Mouse (Mus musculus) neural tube, embryonic 15.5 days (tissue): ENCODE results near the gene Uso1. TPM values are rescaled to one million over a fixed set of nuclear protein-coding genes. Genes with fewer than 3 reads are reported as not detected.
"Not testable (repeated sequence)": the region's sequence is repeated elsewhere in the genome, so short reads cannot be mapped to it uniquely, and the experiment has no call there.

Experiments
- ATAC-seq: fragments of 200-750 bp; cut with Nextera tagmentation; 2 replicates; pipeline ENCODE4 v1.8.0; 2017; ENCODE audit warnings: mild to moderate bottlenecking, moderate TSS enrichment, moderate library complexity; ENCODE audit not compliant: low FRiP score
- H3K27ac ChIP-seq: fragments of 300-500 bp; sonication (generic); replicated peaks from 2 replicates; pipeline ENCODE4 v1.5.1; 2015; ENCODE audit warnings: mild to moderate bottlenecking, inconsistent platforms
- H3K27me3 ChIP-seq: fragments of 300-500 bp; sonication (generic); replicated peaks from 2 replicates; pipeline ENCODE4 v1.6.1; 2015; ENCODE audit warnings: inconsistent platforms
- H3K36me3 ChIP-seq: fragments of 300-500 bp; sonication (generic); 2 replicates; pipeline ENCODE4 v1.6.1; 2015; ENCODE audit warnings: inconsistent platforms
- H3K4me1 ChIP-seq: fragments of 300-500 bp; sonication (generic); 2 replicates; pipeline ENCODE4 v1.6.1; 2015; ENCODE audit warnings: inconsistent platforms
- H3K4me2 ChIP-seq: fragments of 300-500 bp; sonication (generic); 2 replicates; pipeline ENCODE4 v1.6.1; 2015; ENCODE audit warnings: inconsistent platforms, mild to moderate bottlenecking, moderate library complexity
- H3K4me3 ChIP-seq: fragments of 300-500 bp; sonication (generic); replicated peaks from 2 replicates; pipeline ENCODE4 v1.5.1; 2015; ENCODE audit warnings: mild to moderate bottlenecking, inconsistent platforms
- H3K9ac ChIP-seq: fragments of 300-500 bp; sonication (generic); replicated peaks from 2 replicates; pipeline ENCODE4 v1.6.1; 2015; ENCODE audit warnings: mild to moderate bottlenecking, inconsistent platforms
- H3K9me3 ChIP-seq: fragments of 300-500 bp; sonication (generic); replicated peaks from 2 replicates; pipeline ENCODE4 v1.6.1; 2016; ENCODE audit warnings: inconsistent platforms
- WGBS: fragments of 180-500 bp; shearing (Covaris S2); methylation state at CpG from one replicate; pipeline ENCODE4 v1.1.7; 2015; ENCODE audit warnings: mixed read lengths; 5-methylcytosine and 5-hydroxymethylcytosine counted together
- polyA plus RNA-seq: library from polyadenylated mRNA; unstranded; fragments of >200 nt; fragmentation: Nextera tagmentation; extraction: Ambion mirVana; gene quantifications from 2 replicates; pipeline ENCODE4 v1.2.1, GENCODE M21; 2015

Gene Uso1
- polyA plus RNA-seq, 1 experiment from 2014 or later = 36.5 TPM

DNA sequence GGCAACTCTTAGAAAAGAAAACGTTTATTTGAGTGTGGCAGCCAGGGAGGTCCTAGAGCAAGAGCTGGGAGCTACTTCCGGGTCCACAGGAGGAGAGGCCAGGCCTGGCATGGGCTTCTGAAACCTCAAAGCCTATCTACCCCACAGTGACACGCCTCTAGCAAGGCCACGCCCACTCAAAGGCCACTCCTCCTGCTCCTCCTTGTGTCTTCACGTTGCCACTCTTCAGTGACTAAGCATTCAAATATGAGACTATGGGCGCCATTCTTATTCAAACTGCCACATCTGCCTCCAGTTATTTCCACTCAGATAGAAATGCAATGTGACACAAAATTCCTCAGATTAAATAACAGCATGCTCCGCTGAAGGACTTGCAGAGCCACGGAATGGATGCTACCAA, 9.2 kb upstream of the Uso1 start:
- Histone ChIP-seq H3K9me3 (no peaks in the 10 kb centered on the region), H3K4me2 (0 out of 2 replicates have a peak overlapping the region, but pooled peaks have one; percentile 6), H3K4me1 (0 out of 2 replicates have a peak, but pooled peaks cover 4% of the 10 kb centered on the region), H3K27me3 (no peaks in the 10 kb centered on the region), H3K36me3 (peaks cover 8% of the 10 kb centered on the region; the same call in 1 of the 2 replicates), H3K9ac (no peak overlapping the region), H3K4me3 (no peak overlapping the region), H3K27ac (no peak overlapping the region)
- no peak for ATAC-seq
- 17% methylated on average over 8 of the region's 8 CpGs for WGBS

- Histone ChIP-seq H3K9ac (no peak overlapping the region), H3K4me1 (0 out of 2 replicates have a peak, but pooled peaks cover 4% of the 10 kb centered on the region), H3K4me2 (no peak overlapping the region), H3K4me3 (no peak overlapping the region), H3K27ac (no peak overlapping the region), H3K27me3 (no peaks in the 10 kb centered on the region), H3K36me3 (peaks cover 8% of the 10 kb centered on the region; the same call in 1 of the 2 replicates), H3K9me3 (no peaks in the 10 kb centered on the region)
- ATAC-seq = no peak
- WGBS = 79% methylated on average over 1 of the region's 1 CpGs
Measured at GRCm38 (mm10) chr5:92129321-92129768, 8.4 kb upstream of the Uso1 start.

- Histone ChIP-seq H3K4me1 (0 out of 2 replicates have a peak, but pooled peaks cover 4% of the 10 kb centered on the region), H3K36me3 (0 out of 2 replicates have a peak, but pooled peaks cover 3% of the 10 kb centered on the region), H3K4me3 (no peak overlapping the region), H3K27me3 (no peaks in the 10 kb centered on the region), H3K4me2 (no peak overlapping the region), H3K9me3 (no peaks in the 10 kb centered on the region), H3K27ac (no peak overlapping the region), H3K9ac (no peak overlapping the region)
- ATAC-seq = no peak
- WGBS = 93% methylated on average over 6 of the region's 6 CpGs
Measured at GRCm38 (mm10) chr5:92130040-92130682, 7.6 kb upstream of the Uso1 start.

- 98% methylated on average over 4 of the region's 4 CpGs for WGBS
- Histone ChIP-seq H3K27me3 (no peaks in the 10 kb centered on the region), H3K36me3 (no peaks in the 10 kb centered on the region), H3K4me1 (peaks cover 22% of the 10 kb centered on the region), H3K4me2 (no peak overlapping the region), H3K9me3 (no peaks in the 10 kb centered on the region), H3K4me3 (no peak overlapping the region), H3K9ac (no peak overlapping the region), H3K27ac (no peak overlapping the region)
- no peak for ATAC-seq
Measured at GRCm38 (mm10) chr5:92132127-92132526, 5.6 kb upstream of the Uso1 start.

- 80% methylated on average over 4 of the region's 4 CpGs for WGBS
- not testable (repeated sequence) for ATAC-seq
Measured at GRCm38 (mm10) chr5:92133006-92133405, 4.7 kb upstream of the Uso1 start.

GRCm38 (mm10) chr5:92134934-92135333, 2.8 kb upstream of the Uso1 start:
- no peak for ATAC-seq

More at GRCm38 (mm10) chr5:92133006-92133405, 4.7 kb upstream of the Uso1 start:
- not testable (repeated sequence) for H3K4me2 ChIP-seq, H3K27me3 ChIP-seq, H3K36me3 ChIP-seq, H3K9me3 ChIP-seq, H3K4me3 ChIP-seq, H3K9ac ChIP-seq, H3K27ac ChIP-seq
- peaks cover 22% of the 10 kb centered on the region for H3K4me1 ChIP-seq

DNA sequence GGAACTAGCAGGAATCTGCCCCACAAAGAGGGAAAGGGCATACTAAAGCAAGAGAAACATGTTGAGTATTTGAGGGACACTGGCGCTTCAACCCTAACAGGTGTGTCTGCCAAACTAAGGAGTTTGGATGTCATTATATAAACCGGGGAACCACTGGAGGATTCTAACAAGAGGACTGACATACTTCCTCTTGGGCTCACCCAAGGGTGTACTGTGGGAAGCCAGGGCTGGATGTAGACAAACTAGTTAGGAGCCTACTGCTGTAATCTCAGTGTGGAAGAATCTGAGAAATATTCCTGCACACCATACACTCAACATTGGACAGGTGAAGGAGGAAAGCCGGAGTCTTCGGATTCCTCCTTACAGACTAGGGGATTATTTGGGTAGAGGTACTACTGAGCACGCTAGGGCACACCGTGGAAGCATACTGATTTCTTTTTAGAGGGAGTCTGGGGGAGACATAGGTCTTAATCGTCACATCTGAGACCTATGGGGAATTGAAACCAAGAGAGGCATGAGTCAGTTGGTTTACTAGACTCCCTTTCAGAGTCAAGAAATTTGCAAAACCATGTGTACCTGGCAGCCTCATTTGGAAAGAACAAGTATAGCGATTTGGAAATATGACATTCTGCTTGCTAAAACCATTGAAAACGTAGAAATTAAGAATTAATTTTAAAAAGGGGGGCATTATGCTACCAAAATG, 1.1 kb upstream of the Uso1 start:
- Histone ChIP-seq H3K9me3 (no peaks in the 10 kb centered on the region), H3K4me2 (peak overlapping the region; percentile 65), H3K4me3 (peak overlapping the region; percentile 70), H3K4me1 (peaks cover 37% of the 10 kb centered on the region), H3K9ac (peak overlapping the region; percentile 82), H3K27ac (peak overlapping the region; percentile 87; the same call in 1 of the 2 replicates), H3K36me3 (no peaks in the 10 kb centered on the region), H3K27me3 (no peaks in the 10 kb centered on the region)
- ATAC-seq = no peak
- 58% methylated on average over 9 of the region's 9 CpGs for WGBS

More at GRCm38 (mm10) chr5:92134934-92135333, 2.8 kb upstream of the Uso1 start:
- Histone ChIP-seq H3K9me3 (no peaks in the 10 kb centered on the region), H3K4me3 (no peak overlapping the region), H3K36me3 (no peaks in the 10 kb centered on the region), H3K4me2 (no peak overlapping the region), H3K27me3 (no peaks in the 10 kb centered on the region), H3K4me1 (peaks cover 34% of the 10 kb centered on the region), H3K9ac (no peak overlapping the region), H3K27ac (no peak overlapping the region)
- WGBS = 84% methylated on average over 3 of the region's 3 CpGs

GRCm38 (mm10) chr5:92138093-92138621, 419 bp downstream of the Uso1 start:
- Histone ChIP-seq H3K9ac (peak overlapping the region; percentile 82), H3K4me3 (peak overlapping the region; percentile 70), H3K27ac (peak overlapping the region; percentile 87), H3K4me2 (peak overlapping the region; percentile 65), H3K4me1 (peaks cover 40% of the 10 kb centered on the region), H3K27me3 (no peaks in the 10 kb centered on the region), H3K36me3 (no peaks in the 10 kb centered on the region), H3K9me3 (no peaks in the 10 kb centered on the region)
- WGBS = under 1% methylated on average over 33 of the region's 43 CpGs
- peak; percentile 72 for ATAC-seq

- H3K27ac ChIP-seq = no peak overlapping the region
- H3K4me3 ChIP-seq = peak overlapping the region; percentile 70
- 54% methylated on average over 1 of the region's 1 CpGs for WGBS
- no peaks in the 10 kb centered on the region for H3K36me3 ChIP-seq
- no peaks in the 10 kb centered on the region for H3K27me3 ChIP-seq
- peak overlapping the region; percentile 27 for H3K9ac ChIP-seq
- no peaks in the 10 kb centered on the region for H3K9me3 ChIP-seq
- peaks cover 40% of the 10 kb centered on the region for H3K4me1 ChIP-seq
- peak overlapping the region; percentile 65 for H3K4me2 ChIP-seq
- ATAC-seq = no peak
Measured at GRCm38 (mm10) chr5:92139191-92139590, 1.5 kb downstream of the Uso1 start.

- no peak overlapping the region for H3K9ac ChIP-seq
- ATAC-seq = no peak
- H3K36me3 ChIP-seq = no peaks in the 10 kb centered on the region
- H3K27me3 ChIP-seq = no peaks in the 10 kb centered on the region
- no peak overlapping the region for H3K4me2 ChIP-seq
- H3K4me3 ChIP-seq = no peak overlapping the region
- peaks cover 27% of the 10 kb centered on the region for H3K4me1 ChIP-seq
- 81% methylated on average over 5 of the region's 5 CpGs for WGBS
- no peak overlapping the region for H3K27ac ChIP-seq
- no peaks in the 10 kb centered on the region for H3K9me3 ChIP-seq
Measured at GRCm38 (mm10) chr5:92141696-92142095, 4.0 kb downstream of the Uso1 start.

GRCm38 (mm10) chr5:92142481-92142880, 4.7 kb downstream of the Uso1 start:
- no peaks in the 10 kb centered on the region for H3K27me3 ChIP-seq
- no peak overlapping the region for H3K4me3 ChIP-seq
- H3K4me1 ChIP-seq = peaks cover 22% of the 10 kb centered on the region
- no peak for ATAC-seq
- WGBS = 97% methylated on average over 3 of the region's 3 CpGs
- no peaks in the 10 kb centered on the region for H3K36me3 ChIP-seq
- no peaks in the 10 kb centered on the region for H3K9me3 ChIP-seq
- no peak overlapping the region for H3K27ac ChIP-seq
- no peak overlapping the region for H3K9ac ChIP-seq
- H3K4me2 ChIP-seq = no peak overlapping the region
